Mouse (Mus musculus): ENCODE measurements around the gene Dock11.

Gene Dock11

DNA sequence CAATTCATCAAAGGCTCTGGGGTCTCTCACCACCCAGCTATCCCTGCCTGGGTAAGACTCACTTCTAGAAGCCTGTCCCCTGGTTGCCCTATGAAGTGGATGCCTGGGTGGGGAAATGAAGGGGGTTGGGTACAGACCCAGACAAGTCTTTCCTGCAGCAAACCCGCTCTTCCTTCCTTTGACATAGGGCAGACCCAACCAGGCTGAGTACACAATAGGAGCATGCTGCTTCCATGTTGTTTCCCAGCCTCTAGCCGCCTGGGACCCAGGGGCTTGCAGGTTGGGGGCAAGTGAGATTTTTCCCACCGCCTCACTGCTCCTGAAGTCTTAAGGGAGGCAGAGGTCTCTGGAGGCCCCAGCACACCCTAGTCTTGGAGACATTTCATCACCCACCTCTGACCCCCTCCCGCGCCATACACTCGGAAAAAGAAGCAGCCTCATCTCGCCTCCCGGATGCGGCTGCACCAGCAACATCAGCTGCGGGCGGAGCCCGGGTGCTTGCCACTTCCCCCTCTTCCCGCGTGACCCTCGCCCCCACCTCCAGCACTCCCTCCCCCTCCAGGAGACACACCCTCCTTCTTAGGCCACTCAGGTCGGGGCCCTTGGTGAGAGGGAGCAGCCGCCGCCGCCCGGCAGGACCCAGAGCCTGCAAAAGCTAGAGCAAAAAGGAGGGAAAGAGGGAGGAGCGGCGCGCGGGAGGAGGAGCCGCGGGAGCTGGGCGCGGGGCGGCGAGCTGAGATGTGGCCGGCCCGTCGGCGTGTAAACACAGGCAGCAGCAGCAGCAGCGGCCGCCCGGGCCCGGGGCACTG is at the start of gene Dock11:
Dock11 (plus strand) TSS at position 746 of the 809 bp plus-strand sequence.
- peak; percentile 71 for DNase-seq (ENCODE audit: low read depth, low spot score)

- DNase-seq (ENCODE audit: low read depth, low spot score), result peak; percentile 61
These were observed 8.9 kb upstream of the Dock11 start for GRCm38 (mm10) chrX:35879703-35880102.

- DNase-seq (ENCODE audit: low read depth, low spot score), result peak; percentile 21
These were observed 540 bp downstream of the Dock11 start for GRCm38 (mm10) chrX:35888945-35889799.

DNA sequence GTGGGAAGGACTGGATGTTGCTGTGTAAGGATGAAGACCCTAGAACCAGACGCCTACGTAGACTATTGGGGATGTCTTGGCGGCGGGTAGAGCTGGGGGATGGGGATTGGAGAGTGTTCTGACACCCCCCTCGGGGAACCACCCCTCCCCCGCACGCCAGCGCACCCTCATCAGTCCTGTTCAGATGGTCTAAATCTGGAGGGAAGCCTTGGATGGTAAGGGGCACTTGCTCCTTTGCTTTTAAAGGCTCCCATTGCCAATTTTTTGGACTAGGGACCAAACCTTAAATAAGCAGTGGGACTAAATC is 1.1 kb downstream of the Dock11 start:
- no peak for DNase-seq (ENCODE audit: low read depth, low spot score)

DNA sequence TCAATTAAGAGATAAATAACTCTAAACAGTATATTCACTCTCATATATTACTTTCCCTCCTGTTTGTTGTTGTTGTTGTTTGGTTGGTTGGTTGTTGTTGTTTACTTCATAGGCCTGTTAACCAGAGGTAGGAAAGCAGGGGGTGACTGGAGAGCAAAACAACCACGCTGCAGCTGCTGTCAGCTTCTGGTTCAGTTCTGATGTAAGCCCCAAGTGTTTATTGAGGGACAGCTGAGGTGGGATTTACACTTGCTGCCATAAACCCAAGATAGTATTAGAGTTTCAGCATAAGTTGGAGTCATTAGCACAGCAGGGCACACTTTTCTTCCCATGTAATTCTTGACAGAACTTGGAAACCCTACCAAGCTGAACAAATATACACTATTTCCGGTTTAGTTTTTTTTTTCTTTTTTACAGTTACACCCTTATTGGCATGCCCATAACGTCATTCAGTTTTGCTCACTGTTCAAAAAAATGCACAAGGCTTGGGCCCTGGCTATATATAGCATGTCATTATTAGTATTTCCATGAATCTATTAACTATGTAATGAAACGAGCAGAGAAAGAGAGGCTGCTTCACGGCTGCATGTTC is 3.0 kb downstream of the Dock11 start:
- DNase-seq (ENCODE audit: low read depth, low spot score), result no peak

GRCm38 (mm10) chrX:35892377-35892776 is 3.7 kb downstream of the Dock11 start:
- DNase-seq (ENCODE audit: low read depth, low spot score), result no peak

DNA sequence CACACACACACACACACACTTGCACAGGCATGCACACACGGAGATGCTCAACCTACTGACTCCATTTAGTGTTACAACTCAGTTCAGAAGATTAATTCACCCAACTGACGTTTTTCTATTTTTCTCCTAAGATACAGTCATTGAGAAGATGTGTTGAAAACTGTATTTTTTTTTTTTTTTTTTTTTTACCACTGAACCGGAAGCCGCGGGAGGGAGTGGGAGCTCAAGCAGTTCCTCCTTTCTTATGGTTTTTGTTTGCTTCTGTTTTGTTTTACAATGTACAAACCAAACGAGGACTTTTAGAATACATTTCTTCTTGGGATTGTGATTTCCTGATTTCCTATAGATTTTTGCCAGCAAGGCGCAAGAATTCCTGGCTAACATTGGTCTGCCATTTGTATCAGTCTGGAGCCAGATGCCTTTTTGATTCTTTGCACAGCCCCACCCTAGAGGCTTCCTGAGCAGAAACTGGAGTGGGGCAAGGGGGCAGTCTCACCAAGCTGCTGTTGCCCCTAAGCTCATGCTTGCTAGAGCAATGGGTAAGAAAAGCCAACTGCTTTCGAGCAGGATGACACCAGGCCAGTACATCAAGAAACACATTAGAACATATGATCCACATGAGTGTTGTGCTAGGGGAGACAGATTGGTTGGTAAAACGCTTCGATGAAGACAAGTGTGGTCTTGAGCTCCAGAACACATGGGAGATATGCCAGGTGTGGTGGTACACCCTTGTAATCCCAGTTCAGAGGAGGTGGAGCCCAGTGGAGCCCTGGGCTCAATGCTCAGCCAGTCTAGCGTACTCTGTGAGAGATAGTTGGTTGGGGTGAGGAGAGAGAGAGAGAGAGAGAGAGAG is 9.2 kb downstream of the Dock11 start:
- no peak for DNase-seq (ENCODE audit: low read depth, low spot score)

DNA sequence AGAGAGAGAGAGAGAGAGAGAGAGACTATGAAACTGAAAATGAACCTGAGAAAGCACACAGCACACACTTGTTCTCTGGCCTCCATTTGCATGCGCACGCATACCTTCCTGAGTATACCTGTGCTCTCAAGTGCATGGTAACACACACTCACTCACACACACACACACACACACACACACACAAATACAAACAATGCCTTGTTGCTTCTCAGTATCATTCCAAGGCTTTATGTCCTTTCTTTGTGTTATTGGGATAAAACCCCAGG is 9.8 kb downstream of the Dock11 start:
- no peak for DNase-seq (ENCODE audit: low read depth, low spot score)

- DNase-seq (ENCODE audit: low read depth, low spot score), result no peak
These were observed 15.7 kb downstream of the Dock11 start for GRCm38 (mm10) chrX:35904352-35904751.

- DNase-seq (ENCODE audit: low read depth, low spot score), result peak; percentile 68
These were observed 18.2 kb downstream of the Dock11 start for GRCm38 (mm10) chrX:35906696-35907330.

DNA sequence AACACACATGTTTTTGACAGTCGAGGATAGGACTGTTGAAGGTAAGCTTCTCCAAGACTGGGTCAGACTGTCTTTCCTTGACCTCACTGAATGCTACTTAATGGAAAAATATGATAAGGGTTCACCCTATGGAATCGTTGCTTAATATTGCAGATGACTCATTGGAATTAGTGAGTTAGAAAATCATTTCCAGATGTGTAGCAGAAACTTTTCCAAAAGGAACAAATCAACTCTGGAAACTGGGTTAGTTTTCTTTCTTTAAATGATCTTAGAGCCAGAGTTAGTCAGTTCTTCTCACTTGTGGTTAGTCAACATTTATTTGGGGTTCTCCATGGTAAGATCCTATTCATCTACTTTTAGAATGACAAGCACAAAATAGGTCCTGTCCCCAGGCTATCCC is 30.9 kb downstream of the Dock11 start:
- peak; percentile 80 for DNase-seq (ENCODE audit: low read depth, low spot score)

- DNase-seq (ENCODE audit: low read depth, low spot score), result peak; percentile 83
These were observed 31.5 kb downstream of the Dock11 start for GRCm38 (mm10) chrX:35920096-35920607.

DNA sequence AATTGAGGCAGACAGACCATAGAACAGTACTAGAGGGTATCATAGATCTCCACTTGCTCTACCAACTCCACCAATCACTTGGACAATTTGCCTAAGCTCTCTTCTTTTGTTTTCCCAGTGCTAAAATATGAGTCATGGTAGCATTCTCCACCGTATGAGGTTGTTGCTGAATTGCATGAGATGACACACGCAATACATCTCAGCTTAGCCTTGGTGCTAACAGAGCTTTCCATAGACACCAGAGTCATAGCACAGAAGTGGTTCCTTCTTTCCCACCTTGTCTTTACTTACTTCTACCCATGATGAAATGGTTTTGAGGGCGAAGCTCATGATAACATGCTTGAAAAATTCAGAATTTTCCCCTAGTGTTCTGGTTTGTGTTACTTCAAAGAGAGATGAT is 33.3 kb downstream of the Dock11 start:
- DNase-seq (ENCODE audit: low read depth, low spot score), result peak; percentile 53

- no peak for DNase-seq (ENCODE audit: low read depth, low spot score)
These were observed 36.2 kb downstream of the Dock11 start for GRCm38 (mm10) chrX:35924705-35925264.

GRCm38 (mm10) chrX:35930094-35930933 is 41.7 kb downstream of the Dock11 start:
- DNase-seq (ENCODE audit: low read depth, low spot score), result peak; percentile 42

DNA sequence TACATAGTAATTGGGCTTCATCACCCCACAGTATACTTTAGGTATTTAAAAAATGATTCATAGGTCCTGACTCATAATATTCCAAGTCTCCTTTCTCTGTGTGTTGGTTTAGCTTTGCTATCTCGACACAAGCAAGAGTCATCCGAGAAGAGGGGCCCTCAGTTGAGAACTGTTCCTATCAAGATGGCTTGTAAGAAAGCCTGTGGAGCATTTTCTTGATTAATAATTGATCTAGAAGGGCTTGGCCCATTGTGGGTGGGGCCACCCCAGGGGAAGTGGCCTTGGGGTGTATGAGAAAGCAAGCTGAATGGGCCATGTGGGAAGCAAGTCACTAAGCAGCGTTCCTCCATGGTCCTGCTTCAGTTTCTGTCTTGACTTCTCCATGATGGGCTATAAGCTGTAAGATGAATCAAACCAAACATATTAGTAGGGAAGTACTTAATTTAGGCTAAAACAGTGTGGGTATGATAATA is 42.3 kb downstream of the Dock11 start:
- DNase-seq (ENCODE audit: low read depth, low spot score), result peak; percentile 46

DNA sequence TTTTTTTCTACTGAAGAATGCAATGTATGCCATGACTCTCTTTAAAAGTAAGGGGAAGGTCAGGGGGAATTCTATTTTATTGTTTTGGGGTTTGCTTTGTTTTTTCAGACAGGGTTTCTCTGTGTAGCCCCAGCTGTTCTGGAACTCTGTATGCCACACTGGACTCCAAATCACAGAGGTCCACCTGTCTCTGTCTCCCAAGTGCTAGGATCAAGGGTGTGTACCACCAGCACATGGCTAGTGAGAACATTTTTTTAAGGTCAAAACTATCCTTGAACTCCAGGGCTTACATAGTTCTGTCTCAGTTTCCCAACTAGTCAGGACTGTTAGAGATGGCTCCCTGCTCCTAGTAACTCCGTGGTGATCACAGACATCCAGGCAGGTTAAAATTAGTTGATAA is 43.3 kb downstream of the Dock11 start:
- no peak for DNase-seq (ENCODE audit: low read depth, low spot score)

- DNase-seq (ENCODE audit: low read depth, low spot score), result no peak
These were observed 44.3 kb downstream of the Dock11 start for GRCm38 (mm10) chrX:35932952-35933351.

- no peak for DNase-seq (ENCODE audit: low read depth, low spot score)
These were observed 49.5 kb downstream of the Dock11 start for GRCm38 (mm10) chrX:35938112-35938511.

- no peak for DNase-seq (ENCODE audit: low read depth, low spot score)
These were observed 57.8 kb downstream of the Dock11 start for GRCm38 (mm10) chrX:35946394-35946793.

Data from 3T3-L1 (cell line).